Mouse (Mus musculus) heart, adult 2 months (tissue): ENCODE measurements around the gene C2.

ENCODE experiments used
- CTCF ChIP-seq: fragments of 200-600 bp; IDR thresholded peaks from 2 replicates; pipeline ENCODE4 v1.8.1; 2022; ENCODE audit warnings: antibody characterized with exemption, mild to moderate bottlenecking, moderate library complexity
- EP300 ChIP-seq: fragments of 200-500 bp; IDR thresholded peaks from 2 replicates; pipeline ENCODE4 v1.6.1; 2011; ENCODE audit warnings: low read depth, low read length, control low read depth; ENCODE audit not compliant: insufficient read depth
- POLR2A ChIP-seq: fragments of 200-500 bp; IDR thresholded peaks from 2 replicates; pipeline ENCODE4 v1.6.1; 2011; ENCODE audit warnings: mild to moderate bottlenecking, low read depth, low read length, control low read depth; ENCODE audit not compliant: insufficient read depth

- TF ChIP-seq CTCF: peak; percentile 53
- peak; percentile 12; the same call in 1 of the 2 replicates for TF ChIP-seq POLR2A
- TF ChIP-seq EP300: no peak
Observed at GRCm38 (mm10) chr17:34849722-34850516, 48.1 kb downstream of the C2 start, which contains the start of the genes Skiv2l and Nelfe.
